Mouse (Mus musculus) olfactory bulb, adult 2 months (tissue): ENCODE data around the gene Ppp2r5c. TPM values are rescaled to one million over a fixed set of nuclear protein-coding genes. Genes with fewer than 3 reads are reported as not detected.
A peak's percentile ranks its signal among the peaks of the same experiment; 100 is the strongest.

Experiments
- H3K27ac ChIP-seq: fragments of 200-500 bp; 2 replicates; pipeline ENCODE4 v1.5.1; 2012; ENCODE audit warnings: low read depth, low read length; ENCODE audit not compliant: insufficient read depth
- H3K4me1 ChIP-seq: fragments of 200-500 bp; 2 replicates; pipeline ENCODE4 v1.6.1; 2012; ENCODE audit warnings: low read length; ENCODE audit not compliant: control insufficient read depth, insufficient read depth
- H3K4me3 ChIP-seq: fragments of 200-500 bp; 2 replicates; pipeline ENCODE4 v1.5.1; 2012; ENCODE audit warnings: mild to moderate bottlenecking, low read depth, low read length, moderate library complexity; ENCODE audit not compliant: insufficient read depth
- CTCF ChIP-seq: fragments of 200-500 bp; IDR thresholded peaks from 2 replicates; pipeline ENCODE4 v1.5.1; 2012; ENCODE audit warnings: low read depth, mild to moderate bottlenecking, low read length, moderate library complexity; ENCODE audit not compliant: insufficient read depth
- POLR2A ChIP-seq: fragments of 200-500 bp; IDR thresholded peaks from 2 replicates; pipeline ENCODE4 v1.6.1; 2012; ENCODE audit warnings: mild to moderate bottlenecking, low read depth, low read length, moderate library complexity; ENCODE audit not compliant: insufficient read depth
- WGBS: fragments of 180-500 bp; shearing (Covaris S2); methylation state at CpG from one replicate; pipeline ENCODE4 v1.1.7; 2018; 5-methylcytosine and 5-hydroxymethylcytosine counted together
- polyA plus RNA-seq: library from polyadenylated mRNA; stranded (reverse); fragments of >200 nt; gene quantifications from 2 replicates; pipeline ENCODE4 v1.2.4, GENCODE M21; 2012; ENCODE audit warnings: low replicate concordance; ENCODE audit not compliant: missing spikeins, insufficient read depth, insufficient read length

Gene Ppp2r5c
- polyA plus RNA-seq, 1 experiment = not detected

DNA sequence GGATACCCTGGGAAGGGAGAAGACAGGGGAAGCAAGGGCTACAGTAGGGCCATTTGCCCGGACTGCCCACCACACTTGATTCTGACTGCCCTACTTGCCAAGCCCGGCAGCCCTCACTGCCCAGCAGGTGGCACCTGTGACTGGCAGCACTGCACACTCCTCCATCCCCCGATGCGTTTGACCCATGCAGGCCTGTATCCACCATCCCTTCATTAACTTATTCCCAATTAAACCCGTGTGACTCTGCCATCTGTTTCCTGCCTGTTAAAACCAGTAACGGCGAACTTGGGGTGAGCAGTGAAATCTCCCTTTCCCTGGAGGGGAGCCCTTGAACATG is 9.6 kb upstream of the Ppp2r5c start:
- no peak overlapping the region for H3K4me3 ChIP-seq
- no peak overlapping the region for H3K27ac ChIP-seq
- 0 out of 2 replicates have a peak, but pooled peaks cover 3% of the 10 kb centered on the region for H3K4me1 ChIP-seq
- TF ChIP-seq CTCF (no peak), POLR2A (no peak)
- 46% methylated on average over 7 of the region's 7 CpGs for WGBS

DNA sequence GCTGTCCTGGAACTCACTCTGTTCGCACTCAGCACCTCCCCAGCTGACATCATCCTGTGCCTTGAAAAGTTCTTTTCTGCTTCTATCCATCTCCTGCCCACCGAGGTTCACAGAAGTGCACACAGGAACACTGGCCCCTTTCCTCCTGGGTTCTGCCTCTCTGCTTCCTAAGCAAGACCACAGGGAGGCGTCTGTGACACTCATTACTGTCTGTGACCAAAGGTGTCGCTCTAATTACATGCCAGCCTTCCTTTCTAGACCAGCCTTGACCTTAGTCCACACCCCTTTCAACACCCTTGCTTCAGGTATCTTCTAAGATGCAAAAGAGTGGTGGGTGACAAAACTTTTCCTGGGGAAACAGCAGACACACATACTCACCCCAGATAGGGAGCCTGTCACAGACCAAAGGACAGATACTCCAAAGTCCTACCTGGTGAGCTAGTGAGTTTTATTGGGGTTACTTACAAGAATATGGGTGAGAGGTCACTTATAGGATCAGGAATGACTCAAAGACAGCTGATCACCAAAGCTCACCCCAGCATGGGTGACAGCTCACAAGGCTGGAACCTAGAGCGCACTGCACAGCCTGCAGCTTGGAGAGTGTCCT is 8.4 kb upstream of the Ppp2r5c start:
- TF ChIP-seq CTCF (no peak), POLR2A (no peak)
- WGBS = 50% methylated on average over 5 of the region's 5 CpGs
- 0 out of 2 replicates have a peak, but pooled peaks cover 3% of the 10 kb centered on the region for H3K4me1 ChIP-seq
- H3K4me3 ChIP-seq = no peak overlapping the region
- H3K27ac ChIP-seq = no peak overlapping the region

DNA sequence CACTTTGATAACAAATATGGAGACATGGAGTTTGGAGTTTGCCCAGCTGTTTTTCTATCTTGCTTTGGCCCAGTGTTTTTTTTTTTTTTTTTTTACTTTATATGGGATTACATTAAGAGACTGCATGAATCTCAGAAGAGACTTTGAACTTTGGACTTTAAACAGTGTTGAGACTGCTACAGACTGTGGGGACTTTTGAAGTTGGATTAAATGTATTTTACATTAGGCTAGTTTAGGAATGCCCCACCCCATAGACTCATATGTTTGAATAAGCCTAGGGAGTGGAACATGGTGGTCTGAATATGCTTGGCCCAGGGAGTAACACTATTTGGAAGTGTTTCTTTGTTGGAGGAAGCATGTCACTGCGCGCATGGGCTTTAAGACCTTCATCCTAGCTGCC is 4.7 kb upstream of the Ppp2r5c start:
- 84% methylated on average over 2 of the region's 2 CpGs for WGBS
- no peak for TF ChIP-seq CTCF
- no peak for TF ChIP-seq POLR2A
- no peak overlapping the region for H3K4me3 ChIP-seq
- no peak overlapping the region for H3K27ac ChIP-seq
- H3K4me1 ChIP-seq = peaks cover 5% of the 10 kb centered on the region; the same call in 1 of the 2 replicates

DNA sequence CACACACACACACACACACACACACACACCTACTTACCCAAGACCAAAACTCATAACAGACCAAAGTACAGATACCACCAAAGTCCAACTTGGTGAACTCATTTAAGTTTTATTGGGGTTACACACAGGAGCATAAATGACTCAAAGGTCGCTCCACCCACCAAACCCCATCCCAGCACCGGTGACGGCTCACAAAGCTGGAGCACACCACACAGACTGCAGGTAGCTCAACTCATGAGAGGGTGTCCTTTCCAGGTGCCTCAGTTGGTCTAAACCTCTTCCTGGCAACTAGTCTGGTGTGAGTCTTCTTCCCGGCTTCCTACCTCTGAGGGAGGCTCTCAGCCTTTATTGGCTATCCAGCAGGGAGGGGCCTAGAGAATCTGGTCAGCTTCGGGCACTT is 2.4 kb upstream of the Ppp2r5c start:
- Histone ChIP-seq H3K27ac (no peak overlapping the region), H3K4me3 (no peak overlapping the region), H3K4me1 (peaks cover 12% of the 10 kb centered on the region)
- WGBS = 76% methylated on average over 5 of the region's 5 CpGs
- TF ChIP-seq POLR2A (no peak), CTCF (no peak)

DNA sequence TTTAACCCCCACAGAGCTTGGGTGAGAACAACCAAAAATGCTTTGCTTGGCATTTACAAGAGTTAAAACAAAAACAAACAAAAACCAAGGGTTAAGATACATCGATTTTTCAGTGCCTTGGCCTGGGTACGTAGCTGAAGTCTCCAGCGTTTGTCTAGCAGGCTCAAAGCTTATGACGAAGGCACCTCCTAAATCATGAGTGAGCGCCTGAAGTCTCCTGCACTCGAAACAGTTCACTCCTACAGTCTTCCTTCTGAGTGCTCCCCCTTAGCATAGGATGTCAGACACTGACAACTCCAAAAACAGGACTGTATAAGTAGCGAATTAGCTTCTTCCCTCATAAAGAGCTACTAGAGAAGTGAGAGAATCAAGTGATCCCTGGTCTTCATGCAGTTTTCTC is 1.1 kb upstream of the Ppp2r5c start:
- WGBS = 25% methylated on average over 7 of the region's 7 CpGs
- Histone ChIP-seq H3K4me3 (peak overlapping the region; percentile 94), H3K27ac (no peak overlapping the region), H3K4me1 (peaks cover 17% of the 10 kb centered on the region)
- TF ChIP-seq POLR2A (no peak), CTCF (no peak)

DNA sequence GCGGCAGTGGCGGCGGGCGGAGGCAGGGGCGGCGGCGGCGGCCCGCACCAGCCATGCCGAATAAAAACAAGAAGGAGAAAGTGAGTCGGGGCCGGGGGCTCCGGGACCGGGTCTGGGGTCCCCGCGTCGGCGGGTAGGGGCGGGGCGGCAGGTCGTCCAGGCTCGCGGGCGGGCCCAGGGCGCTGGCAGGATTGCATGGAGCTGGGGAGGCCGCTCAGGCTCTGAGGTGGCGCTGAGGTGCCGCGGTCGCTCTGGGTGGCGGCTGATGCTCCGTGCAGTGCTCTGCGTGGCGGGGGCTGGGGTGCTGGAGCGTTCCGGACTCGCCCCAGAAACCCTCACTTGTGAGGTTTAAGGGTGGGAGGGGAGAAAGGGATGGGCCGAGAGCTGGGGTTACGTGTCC is 386 bp downstream of the Ppp2r5c start:
- Histone ChIP-seq H3K4me3 (peak overlapping the region; percentile 84), H3K27ac (no peak overlapping the region), H3K4me1 (peaks cover 17% of the 10 kb centered on the region)
- no peak for TF ChIP-seq CTCF
- no peak for TF ChIP-seq POLR2A
- WGBS = 6% methylated on average over 35 of the region's 39 CpGs

DNA sequence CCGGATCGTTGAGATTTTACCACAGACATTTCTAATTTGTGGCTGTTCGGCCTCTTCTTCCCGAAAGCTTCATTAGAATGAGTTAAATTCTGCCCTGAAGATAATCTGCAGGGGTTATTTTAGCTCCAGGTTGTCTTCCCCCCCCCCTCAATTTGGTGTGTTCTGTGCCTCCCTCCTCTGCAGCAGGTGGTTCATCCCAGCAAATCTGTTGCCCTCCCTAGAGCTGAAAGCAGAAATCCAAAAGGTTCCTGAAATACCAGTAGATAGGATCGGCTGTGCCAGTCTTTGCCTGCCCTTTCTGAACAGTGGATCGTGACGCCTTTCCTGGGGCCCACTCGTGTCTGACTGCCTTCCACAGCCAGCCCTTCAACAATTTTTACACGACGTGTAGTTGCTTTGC is 1.8 kb downstream of the Ppp2r5c start:
- TF ChIP-seq CTCF (no peak), POLR2A (no peak)
- H3K4me1 ChIP-seq = peaks cover 17% of the 10 kb centered on the region
- H3K27ac ChIP-seq = no peak overlapping the region
- 0 out of 2 replicates have a peak overlapping the region, but pooled peaks have one; percentile 1 for H3K4me3 ChIP-seq
- WGBS = 49% methylated on average over 10 of the region's 10 CpGs

DNA sequence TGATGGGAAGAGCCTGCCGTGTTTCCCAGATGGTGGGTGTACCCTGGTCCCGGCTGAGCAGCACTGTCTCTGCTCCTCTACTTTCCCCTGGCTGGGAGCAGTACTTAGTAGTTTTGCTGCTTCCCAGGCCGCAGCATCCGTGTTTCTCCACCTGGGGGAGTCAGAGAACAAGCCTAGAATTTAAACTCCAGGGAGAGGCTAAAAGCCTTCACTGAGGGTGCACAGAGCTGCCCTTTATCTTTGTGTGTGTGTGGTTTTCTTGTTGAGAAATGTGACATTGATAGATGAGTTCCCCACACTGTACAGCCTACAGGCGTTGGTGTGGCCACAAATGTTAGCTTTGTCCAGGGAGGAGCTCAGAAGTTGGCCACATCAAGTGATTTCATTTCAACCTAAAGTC is 7.3 kb downstream of the Ppp2r5c start:
- H3K4me1 ChIP-seq = peaks cover 21% of the 10 kb centered on the region
- H3K4me3 ChIP-seq = no peak overlapping the region
- H3K27ac ChIP-seq = no peak overlapping the region
- WGBS = 16% methylated on average over 5 of the region's 5 CpGs
- TF ChIP-seq POLR2A (no peak), CTCF (no peak)

DNA sequence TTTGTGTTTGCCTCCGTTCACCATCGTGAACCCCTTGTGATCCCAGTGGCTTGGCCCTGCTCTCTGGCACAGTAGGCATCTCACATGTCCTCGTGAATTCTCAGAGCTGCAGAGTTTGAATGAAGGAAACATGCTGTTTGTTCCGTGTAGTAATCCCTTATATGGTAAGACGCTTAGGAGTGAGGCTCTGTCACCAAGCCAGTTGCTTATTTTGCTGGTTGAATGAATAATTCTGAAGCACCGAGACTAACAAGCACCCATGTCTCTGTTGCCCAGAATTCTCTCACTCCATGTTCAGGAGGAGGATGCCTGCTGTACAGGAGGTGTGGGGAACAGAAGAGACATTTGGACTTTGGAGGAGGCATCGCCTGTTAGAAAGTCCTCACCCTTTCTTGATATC is 9.1 kb downstream of the Ppp2r5c start:
- no peak overlapping the region for H3K4me3 ChIP-seq
- no peak overlapping the region for H3K27ac ChIP-seq
- WGBS = 56% methylated on average over 7 of the region's 7 CpGs
- TF ChIP-seq CTCF (no peak), POLR2A (no peak)
- peaks cover 26% of the 10 kb centered on the region for H3K4me1 ChIP-seq

DNA sequence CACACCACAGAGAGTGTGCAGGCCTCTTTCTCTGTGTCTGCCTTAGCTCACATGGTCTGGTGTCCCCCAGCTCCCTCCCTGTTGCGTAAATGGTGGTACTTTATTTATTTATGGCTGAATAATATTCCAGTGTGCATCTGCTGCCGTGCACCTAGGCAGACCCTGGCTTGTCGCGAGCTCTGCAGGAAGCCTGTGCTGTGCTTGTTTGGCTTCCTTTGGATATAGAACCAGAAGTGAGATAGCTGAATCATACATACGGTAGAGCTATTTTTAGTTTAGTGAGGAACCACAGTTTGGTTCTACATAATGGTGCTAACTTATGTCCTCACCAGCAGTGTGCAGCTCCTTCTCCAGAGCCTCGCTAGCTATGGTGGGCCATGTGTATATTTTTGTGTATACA is 11.7 kb downstream of the Ppp2r5c start:
- TF ChIP-seq POLR2A (no peak), CTCF (no peak)
- H3K27ac ChIP-seq = peak overlapping the region; percentile 64
- 43% methylated on average over 6 of the region's 6 CpGs for WGBS
- no peak overlapping the region for H3K4me3 ChIP-seq
- peaks cover 26% of the 10 kb centered on the region for H3K4me1 ChIP-seq
